Comparison of ENCODE assay signal across 28 mouse cellular contexts in genomic region chr2:117129156-117129555, GRCm38 (mm10). TPM values are rescaled to one million over a fixed set of nuclear protein-coding genes. Genes with fewer than 3 reads are reported as not detected.
A peak's percentile ranks its signal among the peaks of the same experiment; 100 is the strongest.
DNase-seq lines count a peak whose midpoint lies in the region; ATAC-seq and TF ChIP-seq lines count a peak whose summit lies in the region.
"Had no signal": no experiment of that assay in that cellular context is flagged by ENCODE, and none has a peak within 500 bp of the region (broad histone marks: within the 10 kb centered on the region; RNA-seq: fewer than 3 reads in every experiment).

No protein-coding gene starts in this region.

- H3K9ac ChIP-seq in kidney, postnatal 0 days (ENCODE audit: low read depth, low read length) = no peak overlapping the region
- H3K9ac ChIP-seq in liver, postnatal 0 days (replicated peaks) = no peak overlapping the region
- H3K9ac ChIP-seq: embryonic facial prominence, embryonic 13.5 days; forebrain, postnatal 0 days; heart, embryonic 13.5 days; hindbrain, embryonic 14.5 days; limb, embryonic 15.5 days; lung, embryonic 15.5 days; midbrain, embryonic 12.5 days; neural tube, embryonic 15.5 days had no signal

- H3K4me3 ChIP-seq in kidney, postnatal 0 days (replicated peaks; ENCODE audit: low read depth, low read length) = no peak overlapping the region
- H3K4me3 ChIP-seq in liver, postnatal 0 days (ENCODE audit: low read depth, low read length) = no peak overlapping the region
- H3K4me3 ChIP-seq: embryonic facial prominence, embryonic 13.5 days; heart, adult 2 months; heart, embryonic 13.5 days; limb, embryonic 15.5 days; lung, embryonic 15.5 days; megakaryocyte, embryonic 14.5 days; midbrain, embryonic 12.5 days; neural tube, embryonic 15.5 days had no signal

- H3K27ac ChIP-seq in kidney, postnatal 0 days = no peak overlapping the region
- H3K27ac ChIP-seq in liver, postnatal 0 days (ENCODE audit: low read depth) = no peak overlapping the region
- H3K27ac ChIP-seq: embryonic facial prominence, embryonic 13.5 days; heart, embryonic 13.5 days; hindbrain, embryonic 14.5 days; limb, embryonic 15.5 days; lung, embryonic 15.5 days; midbrain, embryonic 12.5 days; neural tube, embryonic 15.5 days had no signal

- no peak for TF ChIP-seq CTCF in kidney, postnatal 0 days (IDR thresholded peaks at IDR 0.05; ENCODE audit: low read depth)
- no peak for TF ChIP-seq CTCF in liver, postnatal 0 days (IDR thresholded peaks at IDR 0.05; ENCODE audit: low read depth)

- no peak for ATAC-seq in kidney, postnatal 0 days (replicated peaks; ENCODE audit: low FRiP score, low read depth)
- ATAC-seq in liver, postnatal 0 days = peak; percentile 92
- ATAC-seq: forebrain, postnatal 0 days had no signal

- H3K9me3 ChIP-seq in kidney, postnatal 0 days (replicated peaks; ENCODE audit: low read length) = no peaks in the 10 kb centered on the region
- no peaks in the 10 kb centered on the region for H3K9me3 ChIP-seq in liver, postnatal 0 days (ENCODE audit: low read length)
- H3K9me3 ChIP-seq: embryonic facial prominence, embryonic 13.5 days; heart, embryonic 13.5 days; limb, embryonic 15.5 days; lung, embryonic 15.5 days; megakaryocyte, embryonic 14.5 days; midbrain, embryonic 12.5 days; neural tube, embryonic 15.5 days had no signal

- TF ChIP-seq EP300 in liver, postnatal 0 days (IDR thresholded peaks at IDR 0.05; ENCODE audit: low read depth) = peak; percentile 39; the same call in 1 of the 2 replicates

- 64% methylated on average over 2 of the region's 2 CpGs for WGBS in kidney, postnatal 0 days
- WGBS in liver, postnatal 0 days (ENCODE audit: insufficient replicate concordance) = 57% methylated on average over 2 of the region's 2 CpGs

- no peaks in the 10 kb centered on the region for H3K27me3 ChIP-seq in kidney, postnatal 0 days (ENCODE audit: insufficient read depth, low read length)
- H3K27me3 ChIP-seq in liver, postnatal 0 days (ENCODE audit: insufficient read depth, low read length) = no peaks in the 10 kb centered on the region
- H3K27me3 ChIP-seq: CH12.LX; embryonic facial prominence, embryonic 13.5 days; heart, embryonic 13.5 days; limb, embryonic 15.5 days; lung, embryonic 15.5 days; megakaryocyte, embryonic 14.5 days; midbrain, embryonic 12.5 days; neural tube, embryonic 15.5 days had no signal

- DNase-seq in kidney, postnatal 0 days (ENCODE audit: low spot score) = peak; percentile 47
- DNase-seq in kidney, adult 11 months = no peak
- DNase-seq in 3134 (ENCODE audit: extremely low read depth, insufficient read length, low spot score) (peak; percentile 9), NIH3T3 (ENCODE audit: low read depth) (peak; percentile 48)
- no peak for DNase-seq in liver, postnatal 0 days
- no peak for DNase-seq in neural tube, embryonic 10.5 days (ENCODE audit: extremely low spot score, low spot score)
- no peak for DNase-seq in cerebellum, postnatal 10 days
- DNase-seq: adrenal gland, postnatal 25 days; cerebellum, adult 11-12 months; cerebellum, adult 9-11 months; forebrain, postnatal 0 days; heart, adult 2 months; heart, postnatal 10 days; layer of hippocampus, postnatal 36 days; left cerebral cortex, postnatal 4 days; lung, postnatal 4 days; retina, postnatal 1 day; right cerebral cortex, postnatal 14 days; thymus, postnatal 4 days had no signal

- H3K4me1 ChIP-seq in kidney, postnatal 0 days (replicated peaks; ENCODE audit: insufficient read depth, low read length) = peaks cover 8% of the 10 kb centered on the region; the same call in 1 of the 2 replicates
- peaks cover 12% of the 10 kb centered on the region; the same call in 1 of the 2 replicates for H3K4me1 ChIP-seq in liver, postnatal 0 days (ENCODE audit: insufficient read depth)

- no peaks in the 10 kb centered on the region for H3K36me3 ChIP-seq in kidney, postnatal 0 days (ENCODE audit: insufficient read depth, low read length)
- no peaks in the 10 kb centered on the region for H3K36me3 ChIP-seq in liver, postnatal 0 days (replicated peaks; ENCODE audit: insufficient read depth, low read length)
- H3K36me3 ChIP-seq: limb, embryonic 15.5 days; midbrain, embryonic 12.5 days; neural tube, embryonic 15.5 days had no signal

- no peak overlapping the region for H3K4me2 ChIP-seq in kidney, postnatal 0 days (ENCODE audit: low read length)
- no peak overlapping the region for H3K4me2 ChIP-seq in liver, postnatal 0 days (ENCODE audit: low read depth, low read length)
- H3K4me2 ChIP-seq: embryonic facial prominence, embryonic 13.5 days; heart, embryonic 13.5 days; hindbrain, embryonic 14.5 days; limb, embryonic 15.5 days; lung, embryonic 15.5 days; midbrain, embryonic 12.5 days; neural tube, embryonic 15.5 days had no signal

RNA-seq across cellular contexts. Expression of gene Spred1, which starts 8.0 kb away (rescaled TPM):
- polyA plus RNA-seq in kidney, postnatal 0 days (2015; fragmentation: Nextera tagmentation; extraction: Ambion mirVana) = 16.2 and 17.5 TPM in 2 replicates
- 2.7 and 2.8 TPM in 2 replicates for polyA plus RNA-seq in liver, postnatal 0 days (2015; fragmentation: Nextera tagmentation; extraction: Ambion mirVana)

Comparison
In these comparisons a context has a peak if more than half of its experiments do, and no peak if none do; other contexts are left out.
1. DNase-seq: peak in kidney, postnatal 0 days (single experiment), 3134 (single experiment) and NIH3T3 (single experiment); none in kidney, adult 11 months (single experiment), liver, postnatal 0 days (single experiment), neural tube, embryonic 10.5 days (single experiment) and cerebellum, postnatal 10 days (0 of 2).